Mouse (Mus musculus): ENCODE data around the gene Zfp36l1. TPM values are rescaled to one million over a fixed set of nuclear protein-coding genes. Genes with fewer than 3 reads are reported as not detected.

The Zfp36l1 gene
- polyA plus RNA-seq, 1 experiment from 2014 or later, result 160 TPM

DNA sequence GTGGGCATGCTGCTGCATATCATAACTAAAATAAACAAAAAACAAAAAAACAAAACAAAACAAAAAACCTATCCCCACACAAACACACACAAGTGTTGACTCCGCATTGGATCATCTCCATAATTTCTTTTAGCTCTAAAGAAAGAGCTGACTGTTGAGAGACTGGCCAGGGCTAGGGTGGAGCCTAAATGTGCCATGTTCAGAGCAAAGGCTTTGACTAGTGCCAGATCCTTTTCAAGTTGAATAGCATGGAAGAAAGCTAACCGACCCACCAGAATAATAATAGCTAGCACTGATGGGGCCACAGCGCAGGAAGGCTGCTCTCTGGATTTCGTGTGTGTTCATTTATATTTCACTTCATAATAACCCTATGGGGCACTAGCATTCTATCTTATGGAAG lies 48.5 kb downstream of the Zfp36l1 start:
- Histone ChIP-seq H3K9ac (replicated peaks; ENCODE audit: low read length) (no peak overlapping the region), H3K9me3 (replicated peaks; ENCODE audit: control insufficient read depth, low read length) (no peaks in the 10 kb centered on the region), H3K4me3 (ENCODE audit: low read depth, low read length) (no peak overlapping the region), H3K27ac (replicated peaks; ENCODE audit: low read depth, low read length) (no peak overlapping the region), H3K36me3 (replicated peaks; ENCODE audit: control insufficient read depth, insufficient read depth, low read depth, low read length) (no peaks in the 10 kb centered on the region), H3K4me1 (ENCODE audit: control insufficient read depth, insufficient read depth, low read length) (peaks cover 12% of the 10 kb centered on the region), H3K27me3 (ENCODE audit: control insufficient read depth, insufficient read depth, low read length) (no peaks in the 10 kb centered on the region), H3K4me2 (ENCODE audit: low read depth, low read length) (no peak overlapping the region)
- ATAC-seq (replicated peaks; ENCODE audit: insufficient number of reproducible peaks, low FRiP score, low TSS enrichment, low read depth), result no peak
- 71% methylated on average over 4 of the region's 4 CpGs for WGBS
- no peak for DNase-seq (ENCODE audit: low spot score)

DNA sequence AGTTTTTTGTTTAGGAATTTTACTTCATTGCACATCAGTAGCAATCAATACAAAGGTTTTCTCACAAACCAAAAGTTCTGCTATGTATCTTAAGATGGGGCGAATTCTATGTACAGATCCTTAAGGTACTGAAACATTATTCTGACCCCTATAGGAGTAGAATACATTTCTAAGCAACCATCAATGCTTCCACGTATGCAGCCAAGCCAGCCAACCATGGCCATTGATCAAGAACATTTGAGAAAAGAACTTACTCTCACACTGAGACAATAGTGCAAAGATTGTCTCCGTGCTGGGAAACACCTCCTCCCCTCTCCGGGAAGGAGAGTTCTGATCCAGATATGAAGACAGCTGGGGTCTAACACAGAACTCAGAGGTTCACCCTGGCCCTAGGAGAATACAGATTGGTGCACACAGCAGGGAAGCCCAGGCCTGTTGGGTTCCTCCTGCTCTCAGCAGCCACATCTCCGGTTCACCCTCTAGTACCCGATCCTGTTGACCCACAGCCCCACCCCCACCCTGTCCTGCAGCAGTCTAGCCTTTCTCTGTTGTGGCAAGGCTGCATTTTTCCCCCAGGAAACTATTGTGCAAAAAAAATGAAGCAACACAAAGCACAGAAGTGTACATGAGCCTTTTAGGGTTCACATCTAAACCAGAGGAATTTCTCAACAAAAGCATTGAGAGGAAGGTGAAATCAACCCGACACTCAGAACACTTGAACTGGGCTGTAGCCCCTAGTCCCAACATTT lies 49.2 kb downstream of the Zfp36l1 start:
- 40% methylated on average over 7 of the region's 7 CpGs for WGBS
- Histone ChIP-seq H3K4me1 (ENCODE audit: control insufficient read depth, insufficient read depth, low read length) (peaks cover 12% of the 10 kb centered on the region), H3K9ac (replicated peaks; ENCODE audit: low read length) (no peak overlapping the region), H3K4me2 (ENCODE audit: low read depth, low read length) (no peak overlapping the region), H3K27me3 (ENCODE audit: control insufficient read depth, insufficient read depth, low read length) (no peaks in the 10 kb centered on the region), H3K9me3 (replicated peaks; ENCODE audit: control insufficient read depth, low read length) (no peaks in the 10 kb centered on the region), H3K36me3 (replicated peaks; ENCODE audit: control insufficient read depth, insufficient read depth, low read depth, low read length) (no peaks in the 10 kb centered on the region), H3K4me3 (ENCODE audit: low read depth, low read length) (no peak overlapping the region), H3K27ac (replicated peaks; ENCODE audit: low read depth, low read length) (0 out of 2 replicates have a peak overlapping the region, but pooled peaks have one; percentile 86)
- ATAC-seq (replicated peaks; ENCODE audit: insufficient number of reproducible peaks, low FRiP score, low TSS enrichment, low read depth) (no peak), DNase-seq (ENCODE audit: low spot score) (no peak)

DNA sequence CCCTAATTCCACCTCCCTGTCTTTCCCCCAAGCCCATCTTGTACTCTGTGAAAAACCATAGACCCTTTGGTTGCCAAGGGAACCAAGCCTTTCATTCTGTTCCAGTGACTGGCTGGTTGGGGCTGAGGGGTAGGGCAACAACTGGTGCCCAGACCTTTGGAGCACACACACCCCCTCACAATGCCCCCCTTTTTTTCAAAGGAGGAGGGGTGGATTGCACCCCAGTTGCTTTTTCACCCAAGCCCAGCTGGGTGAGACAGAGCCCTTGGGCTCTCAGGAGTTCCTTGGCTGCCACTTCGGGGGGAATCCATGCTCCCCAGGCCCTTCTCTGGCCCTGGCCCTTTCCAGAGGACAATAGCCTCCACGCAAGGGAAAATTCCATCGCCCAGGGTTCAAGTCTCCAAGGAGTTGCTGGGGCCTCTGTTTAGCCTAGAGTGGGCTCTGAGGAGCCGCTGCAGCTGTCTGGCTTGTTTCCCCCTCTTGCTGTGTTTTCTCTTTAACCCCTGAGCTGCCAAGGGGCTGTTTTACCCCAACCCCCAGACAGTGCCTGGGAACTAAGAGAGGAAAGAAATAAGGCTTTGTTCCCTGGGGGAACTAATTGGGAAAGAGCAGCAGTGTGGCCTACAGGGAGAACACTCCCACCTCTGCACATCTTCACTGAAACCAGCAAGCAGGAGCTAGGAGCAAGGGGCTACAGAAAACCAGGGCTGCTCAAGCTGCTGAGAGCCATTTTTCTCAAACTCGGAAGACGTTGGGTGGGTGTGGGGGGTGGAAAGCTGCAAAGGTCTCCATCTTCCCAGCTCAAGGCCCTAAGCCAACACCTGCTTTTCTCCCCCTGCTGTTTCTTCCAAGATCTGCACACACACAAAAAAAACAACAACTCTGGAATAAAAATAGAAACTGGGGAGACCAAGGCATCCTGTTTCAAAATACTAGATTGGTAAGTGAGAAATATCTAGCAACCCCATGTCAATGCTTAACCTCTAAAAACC lies 50.1 kb downstream of the Zfp36l1 start:
- 3% methylated on average over 6 of the region's 6 CpGs for WGBS
- H3K36me3 ChIP-seq (replicated peaks; ENCODE audit: control insufficient read depth, insufficient read depth, low read depth, low read length), result no peaks in the 10 kb centered on the region
- H3K4me3 ChIP-seq (ENCODE audit: low read depth, low read length), result no peak overlapping the region
- peaks cover 12% of the 10 kb centered on the region for H3K4me1 ChIP-seq (ENCODE audit: control insufficient read depth, insufficient read depth, low read length)
- no peaks in the 10 kb centered on the region for H3K9me3 ChIP-seq (replicated peaks; ENCODE audit: control insufficient read depth, low read length)
- H3K27me3 ChIP-seq (ENCODE audit: control insufficient read depth, insufficient read depth, low read length), result no peaks in the 10 kb centered on the region
- peak; percentile 87 for DNase-seq (ENCODE audit: low spot score)
- H3K4me2 ChIP-seq (ENCODE audit: low read depth, low read length), result peak overlapping the region; percentile 6; the same call in 1 of the 2 replicates
- H3K27ac ChIP-seq (replicated peaks; ENCODE audit: low read depth, low read length), result peak overlapping the region; percentile 86
- ATAC-seq (replicated peaks; ENCODE audit: insufficient number of reproducible peaks, low FRiP score, low TSS enrichment, low read depth), result peak; percentile 93
- peak overlapping the region; percentile 30 for H3K9ac ChIP-seq (replicated peaks; ENCODE audit: low read length)

DNA sequence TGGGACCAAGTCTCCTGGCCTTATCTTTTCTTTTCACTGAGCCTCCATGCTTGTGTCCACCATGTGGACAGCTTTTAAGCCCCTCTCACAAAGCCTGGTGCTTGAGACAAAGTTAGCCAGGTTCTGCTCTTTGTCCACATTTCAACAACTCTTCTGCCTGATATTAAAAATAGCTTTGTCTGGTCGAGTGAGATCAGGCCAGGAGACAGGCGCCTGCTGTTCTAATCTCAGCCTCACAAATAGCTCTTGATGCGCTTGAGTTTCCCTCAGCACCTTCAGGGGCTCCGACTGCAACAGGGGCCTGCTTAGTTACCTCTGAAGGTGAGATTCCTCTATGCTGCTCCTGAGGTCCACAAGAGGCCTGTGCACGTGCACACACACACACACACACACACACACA lies 51.0 kb downstream of the Zfp36l1 start:
- no peak; the same call in 1 of the 2 replicates for ATAC-seq (replicated peaks; ENCODE audit: insufficient number of reproducible peaks, low FRiP score, low TSS enrichment, low read depth)
- H3K4me1 ChIP-seq (ENCODE audit: control insufficient read depth, insufficient read depth, low read length), result peaks cover 12% of the 10 kb centered on the region
- no peak overlapping the region for H3K4me3 ChIP-seq (ENCODE audit: low read depth, low read length)
- peak; percentile 13 for DNase-seq (ENCODE audit: low spot score)
- H3K27ac ChIP-seq (replicated peaks; ENCODE audit: low read depth, low read length), result peak overlapping the region; percentile 66
- H3K9ac ChIP-seq (replicated peaks; ENCODE audit: low read length), result peak overlapping the region; percentile 14; the same call in 1 of the 2 replicates
- 19% methylated on average over 5 of the region's 5 CpGs for WGBS
- H3K9me3 ChIP-seq (replicated peaks; ENCODE audit: control insufficient read depth, low read length), result no peaks in the 10 kb centered on the region
- no peaks in the 10 kb centered on the region for H3K36me3 ChIP-seq (replicated peaks; ENCODE audit: control insufficient read depth, insufficient read depth, low read depth, low read length)
- H3K27me3 ChIP-seq (ENCODE audit: control insufficient read depth, insufficient read depth, low read length), result no peaks in the 10 kb centered on the region
- H3K4me2 ChIP-seq (ENCODE audit: low read depth, low read length), result no peak overlapping the region

DNA sequence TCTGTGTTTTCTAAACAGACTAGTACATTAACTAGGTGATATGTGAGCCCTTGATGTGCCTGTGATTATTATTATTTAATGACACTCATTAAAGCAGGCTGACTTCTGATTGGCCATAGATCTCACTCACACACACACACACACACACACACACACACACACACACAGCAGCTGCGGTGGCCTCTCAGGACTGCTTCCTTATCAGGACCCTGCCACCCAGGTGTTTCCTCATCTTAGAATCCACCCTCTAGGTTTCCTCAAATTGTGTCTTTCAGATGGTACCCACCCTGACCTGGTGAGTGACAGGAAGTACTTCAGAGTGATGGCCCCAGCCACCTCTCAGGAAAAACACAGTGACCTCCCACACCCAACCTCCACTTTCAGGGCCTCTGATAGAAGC lies 52.0 kb downstream of the Zfp36l1 start:
- WGBS, result 52% methylated on average over 1 of the region's 1 CpGs
- H3K27ac ChIP-seq (replicated peaks; ENCODE audit: low read depth, low read length), result no peak overlapping the region
- H3K27me3 ChIP-seq (ENCODE audit: control insufficient read depth, insufficient read depth, low read length), result no peaks in the 10 kb centered on the region
- H3K4me2 ChIP-seq (ENCODE audit: low read depth, low read length), result no peak overlapping the region
- no peaks in the 10 kb centered on the region for H3K9me3 ChIP-seq (replicated peaks; ENCODE audit: control insufficient read depth, low read length)
- ATAC-seq (replicated peaks; ENCODE audit: insufficient number of reproducible peaks, low FRiP score, low TSS enrichment, low read depth) (no peak), DNase-seq (ENCODE audit: low spot score) (no peak)
- H3K4me1 ChIP-seq (ENCODE audit: control insufficient read depth, insufficient read depth, low read length), result peaks cover 12% of the 10 kb centered on the region
- no peaks in the 10 kb centered on the region for H3K36me3 ChIP-seq (replicated peaks; ENCODE audit: control insufficient read depth, insufficient read depth, low read depth, low read length)
- H3K4me3 ChIP-seq (ENCODE audit: low read depth, low read length), result no peak overlapping the region
- H3K9ac ChIP-seq (replicated peaks; ENCODE audit: low read length), result no peak overlapping the region

DNA sequence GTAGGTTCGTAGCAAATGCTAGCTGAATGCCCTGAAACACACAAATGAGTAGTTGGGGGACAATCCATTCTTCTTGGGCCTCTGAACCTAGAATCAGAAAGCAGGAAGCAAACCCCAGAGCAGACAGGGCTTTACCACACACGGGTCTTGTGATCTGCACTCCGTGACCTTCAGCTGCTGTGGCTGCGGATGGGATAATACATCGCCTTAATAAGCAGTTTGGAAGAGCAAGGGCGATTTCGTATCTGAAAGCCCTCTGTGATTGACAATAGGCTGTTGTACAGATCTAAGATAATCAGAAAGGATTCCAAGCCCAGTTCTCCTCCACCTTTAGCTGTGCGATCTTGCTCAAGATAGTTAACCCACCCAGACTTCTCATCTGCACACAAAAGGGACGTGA lies 52.5 kb downstream of the Zfp36l1 start:
- no peaks in the 10 kb centered on the region for H3K9me3 ChIP-seq (replicated peaks; ENCODE audit: control insufficient read depth, low read length)
- no peaks in the 10 kb centered on the region for H3K36me3 ChIP-seq (replicated peaks; ENCODE audit: control insufficient read depth, insufficient read depth, low read depth, low read length)
- 0 out of 2 replicates have a peak overlapping the region, but pooled peaks have one; percentile 38 for H3K27ac ChIP-seq (replicated peaks; ENCODE audit: low read depth, low read length)
- H3K9ac ChIP-seq (replicated peaks; ENCODE audit: low read length), result no peak overlapping the region
- H3K4me1 ChIP-seq (ENCODE audit: control insufficient read depth, insufficient read depth, low read length), result peaks cover 12% of the 10 kb centered on the region
- WGBS, result 42% methylated on average over 9 of the region's 9 CpGs
- H3K4me2 ChIP-seq (ENCODE audit: low read depth, low read length), result no peak overlapping the region
- ATAC-seq (replicated peaks; ENCODE audit: insufficient number of reproducible peaks, low FRiP score, low TSS enrichment, low read depth) (no peak), DNase-seq (ENCODE audit: low spot score) (no peak)
- no peaks in the 10 kb centered on the region for H3K27me3 ChIP-seq (ENCODE audit: control insufficient read depth, insufficient read depth, low read length)
- H3K4me3 ChIP-seq (ENCODE audit: low read depth, low read length), result no peak overlapping the region

DNA sequence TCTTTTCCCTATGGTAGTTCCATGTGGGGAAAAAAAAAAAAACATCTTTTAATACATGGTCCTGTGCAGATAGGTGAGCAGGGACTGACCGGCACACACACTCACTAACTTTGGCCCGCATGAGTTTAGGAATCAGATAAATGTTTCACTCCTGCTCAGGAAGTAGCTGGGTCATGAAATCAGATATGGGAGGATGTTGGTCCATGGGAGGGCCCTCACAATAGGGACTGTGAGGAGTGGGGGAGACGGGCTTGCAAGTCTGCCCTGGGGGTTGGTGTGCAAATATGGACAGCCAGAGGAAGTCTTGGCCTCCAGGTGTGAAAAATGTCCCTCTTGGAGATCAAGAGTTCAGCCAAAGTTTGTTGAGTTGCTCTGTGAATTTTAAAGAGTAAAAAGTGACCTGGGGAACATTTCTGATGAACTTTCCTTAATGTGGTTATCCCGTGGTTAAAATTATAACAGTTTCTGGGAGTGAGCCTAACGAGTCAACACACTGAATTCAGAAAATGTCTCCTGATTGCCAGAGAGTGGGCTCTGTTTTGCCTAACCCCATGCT lies 53.0 kb downstream of the Zfp36l1 start:
- Histone ChIP-seq H3K9me3 (replicated peaks; ENCODE audit: control insufficient read depth, low read length) (no peaks in the 10 kb centered on the region), H3K4me1 (ENCODE audit: control insufficient read depth, insufficient read depth, low read length) (peaks cover 12% of the 10 kb centered on the region), H3K4me2 (ENCODE audit: low read depth, low read length) (no peak overlapping the region), H3K36me3 (replicated peaks; ENCODE audit: control insufficient read depth, insufficient read depth, low read depth, low read length) (no peaks in the 10 kb centered on the region), H3K27me3 (ENCODE audit: control insufficient read depth, insufficient read depth, low read length) (no peaks in the 10 kb centered on the region), H3K4me3 (ENCODE audit: low read depth, low read length) (no peak overlapping the region), H3K9ac (replicated peaks; ENCODE audit: low read length) (no peak overlapping the region), H3K27ac (replicated peaks; ENCODE audit: low read depth, low read length) (0 out of 2 replicates have a peak overlapping the region, but pooled peaks have one; percentile 38)
- ATAC-seq (replicated peaks; ENCODE audit: insufficient number of reproducible peaks, low FRiP score, low TSS enrichment, low read depth) (no peak), DNase-seq (ENCODE audit: low spot score) (no peak)
- 43% methylated on average over 5 of the region's 5 CpGs for WGBS

Measured in embryonic facial prominence, embryonic 11.5 days (tissue).